Mouse (Mus musculus) granulocyte monocyte progenitor cell, adult 5-6 weeks (primary cell): Measurements from ENCODE around the gene Arhgef38. TPM values are rescaled to one million over a fixed set of nuclear protein-coding genes. Genes with fewer than 3 reads are reported as not detected.

Experiments
- ATAC-seq: replicated peaks from 2 replicates; pipeline ENCODE4 v1.8.0; 2016; ENCODE audit warnings: mild to moderate bottlenecking, moderate TSS enrichment, inconsistent platforms; ENCODE audit not compliant: poor library complexity, severe bottlenecking
- total RNA-seq, 2 experiments: library from RNA; stranded (forward) in 1 of 2; stranded (reverse) in 1 of 2; fragments of 200-712, 200-1000 nt in 1 of 2; fragments of >200 nt in 1 of 2; fragmentation: Nextera tagmentation in 1 of 2; gene quantifications; 2 replicates each; pipeline ENCODE4 v1.2.3; 2014 to 2017

The Arhgef38 gene
- total RNA-seq, 2 experiments from 2014 or later: not detected

DNA sequence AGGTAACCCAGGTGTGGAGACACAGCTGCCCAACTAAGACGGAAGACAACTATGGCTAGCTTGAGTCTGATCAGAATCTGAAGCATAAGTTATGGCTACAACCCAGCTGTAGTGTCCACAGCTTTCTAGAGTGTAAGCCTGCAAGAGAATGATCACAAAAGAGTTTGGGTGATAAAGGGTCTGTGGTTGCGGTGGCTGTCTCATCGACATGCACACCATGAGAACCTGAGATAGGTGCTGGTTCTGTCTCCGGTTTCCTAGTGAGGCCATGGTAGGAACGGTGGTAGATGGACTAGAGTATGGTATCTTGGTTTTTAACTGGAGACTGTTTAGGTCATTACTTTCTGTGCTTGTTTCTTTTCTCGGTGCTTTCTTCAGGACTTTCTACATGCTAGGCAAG, 136.8 kb downstream of the Arhgef38 start:
- no peak for ATAC-seq

GRCm38 (mm10) chr3:133094305-133094704, 140.4 kb downstream of the Arhgef38 start:
- no peak for ATAC-seq

- peak; percentile 24 for ATAC-seq
Observed at GRCm38 (mm10) chr3:133092936-133093335, 141.8 kb downstream of the Arhgef38 start.

DNA sequence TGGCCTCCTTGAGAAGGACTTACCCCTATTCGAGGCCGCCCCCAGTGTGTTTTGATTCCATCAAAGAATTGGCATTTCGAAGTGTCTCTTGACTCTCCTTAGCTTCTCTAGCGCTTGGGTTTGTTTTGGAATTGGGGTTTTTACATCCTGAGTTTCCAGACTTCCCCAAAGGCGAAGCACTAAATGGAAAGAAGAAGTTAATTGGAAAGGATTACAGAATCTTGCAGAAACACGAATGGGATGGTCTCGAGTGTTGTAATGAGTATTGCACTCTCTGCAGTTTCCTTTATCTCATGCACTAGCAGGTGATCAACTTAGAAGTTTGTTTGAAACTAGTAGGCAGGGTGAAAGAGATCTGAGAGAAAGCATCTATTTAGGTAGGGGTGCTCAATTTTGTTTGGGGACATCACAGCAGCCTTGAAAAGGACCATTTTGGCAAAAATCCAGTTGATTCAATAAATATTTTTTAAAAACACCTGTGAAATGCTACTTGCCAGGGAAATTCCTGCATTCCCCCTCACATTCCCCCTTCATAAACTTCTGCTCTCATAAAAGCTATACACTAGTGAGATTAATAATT, 142.4 kb downstream of the Arhgef38 start:
- peak; percentile 42 for ATAC-seq

DNA sequence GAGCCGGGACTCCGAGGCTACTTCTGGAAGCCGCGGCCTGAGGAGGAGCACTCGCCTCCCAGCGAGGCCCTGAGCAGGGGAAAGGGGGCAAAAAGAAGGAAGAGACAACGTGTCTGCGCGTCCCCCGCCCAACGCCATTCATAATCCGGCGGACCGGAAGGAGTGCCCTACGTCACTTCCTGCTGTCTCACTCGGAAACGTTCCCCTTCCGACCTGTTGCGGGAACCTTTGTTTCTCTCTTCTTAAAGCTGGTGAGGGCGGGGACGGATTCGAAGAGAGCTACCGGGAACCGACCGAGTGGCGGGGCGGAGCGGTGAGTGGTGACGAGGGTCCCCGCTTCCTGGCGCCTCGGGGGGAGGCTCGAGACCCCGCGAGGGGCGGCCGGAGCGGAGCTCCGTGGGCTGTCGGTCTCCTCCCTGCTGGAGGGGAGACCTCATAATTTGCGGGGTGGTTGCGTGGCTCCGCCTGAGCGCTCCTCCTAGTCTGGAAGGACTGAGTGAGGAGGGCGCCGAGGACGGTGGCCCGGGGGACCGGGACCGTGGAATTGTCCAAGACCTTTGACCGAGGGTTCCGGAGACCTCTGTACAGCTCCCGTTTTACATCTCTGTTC, 143.0 kb downstream of the Arhgef38 start, which contains the start of the genes Ints12 and Gstcd:
Ints12 (plus strand) TSS at position 177 of the 610 bp plus-strand sequence.
Gstcd (minus strand) TSS at position 370 of the 610 bp plus-strand sequence.
- ATAC-seq: peak; percentile 75

- ATAC-seq: peak; percentile 23; the same call in 1 of the 2 replicates
Observed at GRCm38 (mm10) chr3:133091121-133091663, 143.6 kb downstream of the Arhgef38 start.

DNA sequence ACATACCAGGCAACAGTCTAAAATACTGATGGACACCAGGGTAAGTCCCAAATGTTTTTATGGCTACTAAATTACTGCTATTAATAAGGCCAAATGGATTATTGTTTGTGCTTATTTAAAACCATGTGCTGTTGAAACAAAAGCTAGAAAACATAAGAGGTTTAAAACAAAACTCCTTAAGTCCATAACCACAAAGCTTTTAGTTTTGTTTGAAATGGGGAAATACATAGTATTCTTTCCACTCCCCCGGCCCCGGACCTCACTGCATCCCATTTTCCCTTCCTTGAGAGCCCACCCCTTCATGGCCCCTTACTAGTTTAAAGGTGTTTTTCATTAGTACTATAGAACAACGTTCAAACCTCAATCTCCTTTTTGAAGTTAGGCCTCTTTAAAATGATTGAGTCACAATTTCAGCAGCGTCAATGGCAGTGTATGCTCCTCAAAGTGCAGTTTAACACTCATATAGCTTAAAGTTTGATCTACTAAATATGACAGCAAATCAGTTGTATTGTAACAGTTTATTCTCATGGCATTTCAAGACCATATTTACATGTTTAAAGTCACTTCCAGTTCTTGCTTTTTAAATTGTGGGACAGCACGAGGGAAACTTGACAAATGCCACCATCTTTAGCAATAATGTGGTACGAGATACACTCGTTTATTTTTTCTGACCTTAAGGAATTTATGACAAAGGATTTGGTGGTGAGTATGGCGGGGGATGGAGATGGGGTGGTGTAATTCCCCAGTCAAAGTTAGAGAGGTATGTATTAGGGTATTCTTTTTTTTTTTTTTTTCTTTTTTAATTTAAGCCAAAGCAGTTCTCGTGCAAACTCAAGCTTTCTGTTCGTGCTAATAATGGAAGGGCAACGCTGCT, 144.3 kb downstream of the Arhgef38 start:
- no peak for ATAC-seq

DNA sequence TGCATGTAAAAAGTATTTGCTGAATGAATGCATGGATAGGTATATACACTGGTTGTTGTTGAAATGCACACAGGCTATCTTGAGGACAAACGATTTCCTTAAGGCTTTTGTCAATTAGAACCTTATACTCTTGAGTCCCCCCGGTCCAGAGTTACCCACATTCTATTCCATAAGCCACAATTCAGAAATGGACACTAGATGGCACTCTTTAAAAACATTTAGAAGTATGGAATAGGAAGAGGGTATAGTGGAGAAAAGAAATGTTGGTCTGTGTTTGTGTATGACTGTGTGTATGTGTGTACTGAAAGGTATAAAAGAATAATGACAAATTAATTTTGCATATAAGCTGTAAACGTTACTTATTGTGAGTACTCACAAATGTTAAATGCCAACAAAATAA, 148.9 kb downstream of the Arhgef38 start:
- peak; percentile 80 for ATAC-seq

DNA sequence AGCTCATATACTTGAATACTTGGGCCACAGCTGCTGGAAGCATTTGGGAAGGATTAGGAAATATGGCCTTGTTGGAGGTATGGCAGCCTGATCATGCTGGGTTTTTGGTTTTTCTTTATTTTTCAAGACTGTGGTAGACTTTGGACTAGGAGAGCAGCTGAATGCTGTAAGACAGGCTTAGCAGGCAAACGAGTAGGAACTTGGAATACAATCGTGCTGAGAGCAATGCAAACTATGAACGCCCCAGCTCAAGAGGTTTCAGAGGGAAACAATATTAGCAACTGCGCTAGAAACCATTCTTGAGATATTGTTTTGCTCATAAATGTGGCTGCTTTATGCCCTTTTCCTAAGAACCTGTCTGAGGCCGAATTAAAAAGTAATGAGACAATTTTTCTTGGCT, 152.0 kb downstream of the Arhgef38 start:
- ATAC-seq: no peak

DNA sequence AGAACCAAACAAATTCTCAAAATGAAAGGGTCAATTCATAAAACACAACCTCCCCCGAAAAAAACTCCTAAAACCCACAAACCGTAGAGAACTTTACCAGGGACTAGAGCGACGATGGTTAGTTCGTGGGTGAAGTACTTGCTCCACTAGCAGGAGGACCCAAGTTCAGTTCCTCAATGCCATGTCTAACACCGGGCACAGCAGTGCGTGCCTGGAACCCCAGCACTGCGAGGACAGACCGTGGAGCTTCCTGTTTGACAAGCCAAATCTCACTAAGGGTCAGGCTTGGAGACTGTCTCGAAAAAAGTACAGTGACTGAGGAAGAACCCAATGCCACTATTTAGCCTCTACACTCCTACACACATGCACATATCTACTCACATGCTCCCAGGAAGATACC, 159.2 kb downstream of the Arhgef38 start:
- peak; percentile 59 for ATAC-seq

Other genes starting within 250 kb of the Arhgef38 start
- gene Ints12, start 143.1 kb downstream of the Arhgef38 start, total RNA-seq (2014; fragmentation: Nextera tagmentation): 20.7 and 32.7 TPM in 2 replicates
- gene Ints12, start 143.1 kb downstream of the Arhgef38 start, total RNA-seq (2017): 15.8 and 16.3 TPM in 2 replicates
- gene Gstcd, start 142.9 kb downstream of the Arhgef38 start, total RNA-seq (2014; fragmentation: Nextera tagmentation): 21.6 and 33.1 TPM in 2 replicates
- gene Gstcd, start 142.9 kb downstream of the Arhgef38 start, total RNA-seq (2017): 17.5 and 18.7 TPM in 2 replicates
- 58.2 and 67.4 TPM in 2 replicates for gene Ppa2, start 75.2 kb upstream of the Arhgef38 start, total RNA-seq (2014; fragmentation: Nextera tagmentation)
- 46.5 and 49.3 TPM in 2 replicates for gene Ppa2, start 75.2 kb upstream of the Arhgef38 start, total RNA-seq (2017)